Mouse (Mus musculus) embryonic facial prominence, embryonic 13.5 days (tissue): ENCODE results near the gene Plekhj1. TPM values are rescaled to one million over a fixed set of nuclear protein-coding genes. Genes with fewer than 3 reads are reported as not detected.

ENCODE experiments used
- ATAC-seq: fragments of 200-750 bp; cut with Nextera tagmentation; 2 replicates; pipeline ENCODE4 v1.8.0; 2017; ENCODE audit warnings: low read depth; ENCODE audit not compliant: insufficient number of reproducible peaks, insufficient read depth, low FRiP score, low TSS enrichment
- H3K27ac ChIP-seq: fragments of 300-500 bp; sonication (generic); 2 replicates; pipeline ENCODE4 v1.5.1; 2015; ENCODE audit warnings: moderate library complexity, mild to moderate bottlenecking, inconsistent platforms
- H3K27me3 ChIP-seq: fragments of 300-500 bp; sonication (generic); 2 replicates; pipeline ENCODE4 v1.6.1; 2015; ENCODE audit warnings: mild to moderate bottlenecking, inconsistent platforms
- H3K36me3 ChIP-seq: fragments of 300-500 bp; sonication (generic); 2 replicates; pipeline ENCODE4 v1.6.1; 2015; ENCODE audit warnings: mild to moderate bottlenecking, inconsistent platforms
- H3K4me1 ChIP-seq: fragments of 300-500 bp; sonication (generic); 2 replicates; pipeline ENCODE4 v1.6.1; 2015; ENCODE audit warnings: inconsistent platforms
- H3K4me2 ChIP-seq: fragments of 300-500 bp; sonication (generic); 2 replicates; pipeline ENCODE4 v1.6.1; 2015; ENCODE audit warnings: moderate library complexity, mild to moderate bottlenecking, inconsistent platforms
- H3K4me3 ChIP-seq: fragments of 300-500 bp; sonication (generic); 2 replicates; pipeline ENCODE4 v1.5.1; 2015; ENCODE audit warnings: mild to moderate bottlenecking, inconsistent platforms
- H3K9ac ChIP-seq: fragments of 300-500 bp; sonication (generic); 2 replicates; pipeline ENCODE4 v1.6.1; 2015; ENCODE audit warnings: mild to moderate bottlenecking, inconsistent platforms
- H3K9me3 ChIP-seq: fragments of 300-500 bp; sonication (generic); 2 replicates; pipeline ENCODE4 v1.6.1; 2016; ENCODE audit warnings: inconsistent platforms
- WGBS: fragments of 180-500 bp; shearing (Covaris S2); methylation state at CpG from one replicate; pipeline ENCODE4 v1.1.7; 2015; ENCODE audit warnings: mixed read lengths; 5-methylcytosine and 5-hydroxymethylcytosine counted together
- polyA plus RNA-seq: library from polyadenylated mRNA; unstranded; fragments of >200 nt; fragmentation: Nextera tagmentation; extraction: Ambion mirVana; gene quantifications from 2 replicates; pipeline ENCODE4 v1.2.1, GENCODE M21; 2015

Gene Plekhj1
- polyA plus RNA-seq, 1 experiment from 2014 or later: 125 TPM

DNA sequence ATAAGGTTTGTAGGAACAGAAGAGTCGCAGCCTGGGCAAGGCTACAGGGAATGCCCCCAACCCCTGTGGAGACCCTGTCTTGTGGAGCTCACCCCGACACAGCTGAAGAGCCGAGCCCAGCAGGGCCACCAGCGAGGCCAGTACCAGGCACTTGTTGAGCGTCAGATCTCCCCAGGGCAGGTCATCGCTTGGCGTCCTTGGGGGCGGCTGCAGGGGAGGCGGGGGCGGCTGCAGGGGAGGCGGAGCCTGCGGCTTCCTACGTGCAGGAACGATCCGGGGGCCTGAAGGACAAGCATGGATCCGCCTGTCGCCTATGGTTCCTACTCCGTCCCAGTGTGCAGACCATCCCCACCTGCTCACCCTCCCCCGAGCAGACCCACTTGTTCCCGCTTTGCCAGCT lies 11.7 kb upstream of the Plekhj1 start:
- Histone ChIP-seq H3K36me3 (peaks cover 4% of the 10 kb centered on the region), H3K9ac (peak overlapping the region; percentile 40), H3K4me3 (peak overlapping the region; percentile 7; the same call in 1 of the 2 replicates), H3K4me1 (peaks cover 42% of the 10 kb centered on the region), H3K27me3 (peaks cover 46% of the 10 kb centered on the region), H3K27ac (no peak overlapping the region), H3K4me2 (peak overlapping the region; percentile 38), H3K9me3 (no peaks in the 10 kb centered on the region)
- ATAC-seq: no peak
- 4% methylated on average over 20 of the region's 20 CpGs for WGBS

GRCm38 (mm10) chr10:80808985-80809632 lies 10.7 kb upstream of the Plekhj1 start:
- peak overlapping the region; percentile 54 for H3K9ac ChIP-seq
- no peak for ATAC-seq

GRCm38 (mm10) chr10:80808099-80808984 lies 9.9 kb upstream of the Plekhj1 start:
- Histone ChIP-seq H3K9ac (peak overlapping the region; percentile 54), H3K4me3 (peak overlapping the region; percentile 51), H3K4me2 (peak overlapping the region; percentile 94), H3K4me1 (peaks cover 42% of the 10 kb centered on the region), H3K9me3 (no peaks in the 10 kb centered on the region), H3K36me3 (peaks cover 22% of the 10 kb centered on the region), H3K27me3 (peaks cover 46% of the 10 kb centered on the region), H3K27ac (no peak overlapping the region)
- no peak for ATAC-seq
- 15% methylated on average over 40 of the region's 40 CpGs for WGBS

More at GRCm38 (mm10) chr10:80808985-80809632, 10.7 kb upstream of the Plekhj1 start:
- 6% methylated on average over 18 of the region's 18 CpGs for WGBS
- Histone ChIP-seq H3K27me3 (peaks cover 46% of the 10 kb centered on the region), H3K36me3 (peaks cover 14% of the 10 kb centered on the region), H3K9me3 (no peaks in the 10 kb centered on the region), H3K4me1 (peaks cover 42% of the 10 kb centered on the region), H3K4me2 (peak overlapping the region; percentile 39), H3K27ac (no peak overlapping the region), H3K4me3 (peak overlapping the region; percentile 51)

DNA sequence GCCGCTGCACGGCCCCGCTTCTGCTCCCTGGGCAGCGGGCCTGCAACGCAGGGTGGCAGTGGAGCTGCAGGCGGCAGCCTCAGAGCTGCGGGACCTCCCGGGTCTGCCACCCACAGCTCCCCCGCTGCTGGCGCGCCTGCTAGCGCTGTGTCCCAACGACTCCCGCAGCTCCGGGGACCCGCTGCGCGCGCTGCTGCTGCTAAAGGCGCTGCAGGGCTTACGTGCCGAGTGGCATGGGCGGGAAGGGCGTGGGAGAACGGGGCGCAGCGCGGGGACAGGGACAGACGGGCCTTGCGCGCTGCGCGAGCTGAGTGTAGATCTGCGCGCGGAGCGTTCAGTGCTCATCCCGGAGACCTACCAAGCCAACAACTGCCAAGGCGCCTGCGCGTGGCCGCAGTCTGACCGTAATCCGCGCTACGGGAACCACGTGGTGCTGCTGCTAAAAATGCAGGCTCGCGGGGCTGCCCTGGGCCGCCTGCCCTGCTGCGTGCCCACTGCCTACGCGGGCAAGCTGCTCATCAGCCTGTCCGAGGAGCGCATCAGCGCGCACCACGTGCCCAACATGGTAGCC lies 8.7 kb upstream of the Plekhj1 start:
- peaks cover 46% of the 10 kb centered on the region for H3K27me3 ChIP-seq
- H3K4me1 ChIP-seq: peaks cover 42% of the 10 kb centered on the region
- no peaks in the 10 kb centered on the region for H3K9me3 ChIP-seq
- peak overlapping the region; percentile 94 for H3K4me2 ChIP-seq
- H3K27ac ChIP-seq: peak overlapping the region; percentile 88
- peak overlapping the region; percentile 79 for H3K9ac ChIP-seq
- peaks cover 34% of the 10 kb centered on the region for H3K36me3 ChIP-seq
- H3K4me3 ChIP-seq: peak overlapping the region; percentile 51
- peak; percentile 21 for ATAC-seq
- WGBS: under 1% methylated on average over 58 of the region's 58 CpGs

DNA sequence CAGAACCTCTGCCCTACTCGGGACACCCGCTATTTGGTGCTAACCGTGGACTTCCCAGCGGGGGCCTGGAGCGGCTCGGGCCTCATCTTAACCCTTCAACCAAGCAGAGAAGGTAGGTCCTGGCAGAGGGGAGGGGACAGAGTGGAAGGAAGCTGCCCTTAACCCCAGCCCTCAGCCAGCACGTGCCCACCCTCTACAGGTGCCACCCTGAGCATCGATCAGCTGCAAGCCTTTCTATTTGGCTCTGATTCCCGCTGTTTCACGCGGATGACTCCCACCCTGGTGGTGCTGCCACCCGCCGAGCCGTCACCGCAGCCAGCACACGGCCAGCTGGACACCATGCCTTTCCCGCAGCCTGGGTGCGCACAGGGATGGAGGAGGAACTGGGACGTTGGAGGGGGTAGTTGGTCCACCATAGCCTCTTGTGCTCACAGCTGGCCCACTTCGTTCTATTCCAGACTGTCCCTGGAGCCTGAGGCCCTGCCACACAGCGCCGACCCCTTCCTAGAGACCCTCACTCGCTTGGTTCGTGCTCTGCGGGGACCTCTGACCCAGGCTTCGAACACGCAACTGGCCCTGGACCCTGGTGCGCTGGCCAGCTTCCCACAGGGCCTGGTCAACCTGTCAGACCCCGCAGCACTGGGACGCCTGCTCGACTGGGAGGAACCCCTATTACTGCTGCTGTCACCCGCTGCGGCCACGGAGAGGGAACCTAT lies 8.1 kb upstream of the Plekhj1 start:
- Histone ChIP-seq H3K9ac (peak overlapping the region; percentile 79), H3K27me3 (peaks cover 46% of the 10 kb centered on the region), H3K4me2 (peak overlapping the region; percentile 94), H3K4me3 (peak overlapping the region; percentile 51), H3K27ac (peak overlapping the region; percentile 88), H3K4me1 (peaks cover 42% of the 10 kb centered on the region), H3K9me3 (no peaks in the 10 kb centered on the region), H3K36me3 (peaks cover 40% of the 10 kb centered on the region)
- 43% methylated on average over 34 of the region's 34 CpGs for WGBS
- ATAC-seq: no peak

GRCm38 (mm10) chr10:80805925-80806324 lies 7.5 kb upstream of the Plekhj1 start:
- H3K4me3 ChIP-seq: 0 out of 2 replicates have a peak overlapping the region, but pooled peaks have one; percentile 51
- H3K9me3 ChIP-seq: no peaks in the 10 kb centered on the region
- no peak for ATAC-seq
- H3K36me3 ChIP-seq: peaks cover 46% of the 10 kb centered on the region
- H3K27me3 ChIP-seq: peaks cover 41% of the 10 kb centered on the region
- H3K4me2 ChIP-seq: peak overlapping the region; percentile 94; the same call in 1 of the 2 replicates
- H3K4me1 ChIP-seq: peaks cover 42% of the 10 kb centered on the region
- H3K27ac ChIP-seq: no peak overlapping the region
- no peak overlapping the region for H3K9ac ChIP-seq
- WGBS: 20% methylated on average over 3 of the region's 3 CpGs

DNA sequence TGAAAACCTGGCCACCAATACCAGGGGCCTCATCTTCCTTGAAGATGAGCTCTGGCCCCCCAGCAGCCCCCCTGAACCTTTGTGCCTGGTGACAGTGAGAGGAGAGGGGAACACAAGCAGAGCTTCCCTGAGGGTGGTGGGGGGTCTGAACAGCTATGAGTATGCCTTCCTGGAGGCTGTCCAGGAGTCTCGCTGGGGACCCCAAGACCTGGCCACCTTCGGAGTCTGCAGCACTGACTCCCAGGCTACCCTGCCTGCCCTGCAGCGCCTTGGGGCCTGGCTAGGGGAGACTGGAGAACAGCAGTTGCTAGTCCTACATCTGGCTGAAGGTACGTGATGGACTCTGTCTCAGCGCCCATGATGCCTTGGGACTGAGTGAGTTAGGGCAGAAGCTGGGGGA lies 6.9 kb upstream of the Plekhj1 start:
- 73% methylated on average over 5 of the region's 5 CpGs for WGBS
- ATAC-seq: no peak
- peaks cover 43% of the 10 kb centered on the region for H3K4me1 ChIP-seq
- peaks cover 52% of the 10 kb centered on the region for H3K36me3 ChIP-seq
- no peak overlapping the region for H3K4me2 ChIP-seq
- no peak overlapping the region for H3K4me3 ChIP-seq
- no peaks in the 10 kb centered on the region for H3K9me3 ChIP-seq
- peaks cover 35% of the 10 kb centered on the region for H3K27me3 ChIP-seq
- H3K27ac ChIP-seq: no peak overlapping the region
- 0 out of 2 replicates have a peak overlapping the region, but pooled peaks have one; percentile 32 for H3K9ac ChIP-seq

DNA sequence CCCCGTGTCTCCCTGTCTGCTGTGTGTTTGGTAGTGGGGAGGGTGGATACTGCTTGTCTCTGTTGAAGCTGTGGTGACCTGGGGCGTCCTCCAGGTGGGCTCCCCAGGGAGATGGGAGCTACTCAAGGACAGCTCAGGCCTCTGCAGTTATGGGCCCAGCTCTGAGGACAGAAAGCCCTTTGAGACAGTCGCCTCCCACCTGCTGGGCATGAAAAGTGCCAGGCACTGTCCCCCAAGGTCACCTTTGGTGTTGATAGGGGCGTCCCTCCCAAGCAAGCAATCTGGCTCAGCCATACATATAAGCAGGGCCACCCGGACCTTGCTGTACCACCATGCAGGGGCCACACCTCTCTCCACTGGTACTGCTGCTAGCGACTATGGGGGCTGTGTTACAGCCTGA lies 6.5 kb upstream of the Plekhj1 start, which contains the start of gene Amh:
Gene Amh, plus strand, starts transcription at position 328 of the 400 bp plus-strand sequence.
- 0 out of 2 replicates have a peak within 1 kb of the TSS, but pooled peaks have one; percentile 51 for H3K4me3 ChIP-seq
- H3K36me3 ChIP-seq: peaks cover 52% of the 10 kb centered on the region
- peaks cover 31% of the 10 kb centered on the region for H3K27me3 ChIP-seq
- peak within 1 kb of the TSS; percentile 94; the same call in 1 of the 2 replicates for H3K4me2 ChIP-seq
- no peaks in the 10 kb centered on the region for H3K9me3 ChIP-seq
- H3K4me1 ChIP-seq: peaks cover 43% of the 10 kb centered on the region
- H3K9ac ChIP-seq: peak within 1 kb of the TSS; percentile 32; the same call in 1 of the 2 replicates
- no peak within 1 kb of the TSS for H3K27ac ChIP-seq
- WGBS: 64% methylated on average over 6 of the region's 6 CpGs
- ATAC-seq: no peak

GRCm38 (mm10) chr10:80804340-80804739 lies 5.9 kb upstream of the Plekhj1 start:
- no peak for ATAC-seq
- 100% methylated on average over 2 of the region's 2 CpGs for WGBS
- H3K27me3 ChIP-seq: peaks cover 26% of the 10 kb centered on the region
- peak overlapping the region; percentile 32; the same call in 1 of the 2 replicates for H3K9ac ChIP-seq
- H3K4me3 ChIP-seq: no peak overlapping the region
- H3K9me3 ChIP-seq: no peaks in the 10 kb centered on the region
- H3K4me2 ChIP-seq: no peak overlapping the region
- H3K4me1 ChIP-seq: peaks cover 47% of the 10 kb centered on the region
- peaks cover 52% of the 10 kb centered on the region for H3K36me3 ChIP-seq
- no peak overlapping the region for H3K27ac ChIP-seq

- Histone ChIP-seq H3K27ac (no peak overlapping the region; the same call in 1 of the 2 replicates), H3K27me3 (peaks cover 12% of the 10 kb centered on the region), H3K4me1 (peaks cover 35% of the 10 kb centered on the region), H3K9me3 (no peaks in the 10 kb centered on the region), H3K36me3 (peaks cover 52% of the 10 kb centered on the region), H3K9ac (no peak overlapping the region), H3K4me3 (no peak overlapping the region), H3K4me2 (no peak overlapping the region)
- ATAC-seq: no peak
- WGBS: 79% methylated on average over 3 of the region's 3 CpGs
These were observed 4.6 kb upstream of the Plekhj1 start for GRCm38 (mm10) chr10:80802996-80803395.
